Mouse (Mus musculus) limb, embryonic 12.5 days (tissue): ENCODE results near the gene Mrpl16. TPM values are rescaled to one million over a fixed set of nuclear protein-coding genes. Genes with fewer than 3 reads are reported as not detected.
A peak's percentile ranks its signal among the peaks of the same experiment; 100 is the strongest.

Experiments used
- ATAC-seq: fragments of 200-750 bp; cut with Nextera tagmentation; 2 replicates; pipeline ENCODE4 v1.8.0; 2017; ENCODE audit warnings: low read depth, moderate TSS enrichment; ENCODE audit not compliant: insufficient number of reproducible peaks, insufficient read depth, low FRiP score, low TSS enrichment
- H3K27ac ChIP-seq: fragments of 300-500 bp; sonication (generic); 2 replicates; pipeline ENCODE4 v1.5.1; 2016; ENCODE audit warnings: mild to moderate bottlenecking, moderate library complexity
- H3K27me3 ChIP-seq: fragments of 300-500 bp; sonication (generic); 2 replicates; pipeline ENCODE4 v1.6.1; 2016; ENCODE audit warnings: mild to moderate bottlenecking, moderate library complexity
- H3K36me3 ChIP-seq: fragments of 300-500 bp; sonication (generic); 2 replicates; pipeline ENCODE4 v1.6.1; 2016; ENCODE audit warnings: mild to moderate bottlenecking, moderate library complexity
- H3K4me1 ChIP-seq: fragments of 300-500 bp; sonication (generic); replicated peaks from 2 replicates; pipeline ENCODE4 v1.6.1; 2016
- H3K4me2 ChIP-seq: fragments of 300-500 bp; sonication (generic); 2 replicates; pipeline ENCODE4 v1.6.1; 2016; ENCODE audit warnings: mild to moderate bottlenecking, moderate library complexity
- H3K4me3 ChIP-seq: fragments of 300-500 bp; sonication (generic); replicated peaks from 2 replicates; pipeline ENCODE4 v1.5.1; 2016; ENCODE audit warnings: mild to moderate bottlenecking
- H3K9ac ChIP-seq: fragments of 300-500 bp; sonication (generic); replicated peaks from 2 replicates; pipeline ENCODE4 v1.6.1; 2016; ENCODE audit warnings: mild to moderate bottlenecking, moderate library complexity
- H3K9me3 ChIP-seq: fragments of 300-500 bp; sonication (generic); 2 replicates; pipeline ENCODE4 v1.6.1; 2016; ENCODE audit warnings: mild to moderate bottlenecking, moderate library complexity
- whole genome bisulfite sequencing: fragments of 180-500 bp; shearing (Covaris S2); methylation state at CpG from one replicate; pipeline ENCODE4 v1.1.7; 2016; 5-methylcytosine and 5-hydroxymethylcytosine counted together
- polyA plus RNA-seq: library from polyadenylated mRNA; unstranded; fragments of >200 nt; fragmentation: Nextera tagmentation; extraction: Ambion mirVana; gene quantifications from 2 replicates; pipeline ENCODE4 v1.2.1, GENCODE M21; 2016

The Mrpl16 gene
- polyA plus RNA-seq, 1 experiment from 2014 or later, result 45.5 TPM

DNA sequence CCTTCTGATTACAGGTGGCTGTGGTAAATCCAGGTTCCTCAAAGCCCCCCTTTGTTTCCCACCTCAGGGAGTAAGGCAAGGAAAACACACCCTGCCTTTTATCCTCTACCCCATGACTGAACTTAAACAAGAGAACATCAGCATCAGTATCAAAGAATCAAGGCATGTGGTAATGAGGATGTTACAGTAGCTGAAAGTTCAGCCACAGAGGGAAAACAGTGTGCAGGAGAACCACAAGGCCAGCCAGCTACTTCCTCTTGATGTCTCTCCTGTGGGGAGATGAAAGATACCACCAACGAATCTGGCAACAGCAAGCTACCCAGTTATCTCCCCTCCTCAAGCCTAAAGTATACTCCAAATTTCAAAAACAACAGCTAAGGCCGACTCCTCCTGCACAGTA is 37.1 kb downstream of the Mrpl16 start:
- WGBS, result 58% methylated on average over 2 of the region's 2 CpGs

DNA sequence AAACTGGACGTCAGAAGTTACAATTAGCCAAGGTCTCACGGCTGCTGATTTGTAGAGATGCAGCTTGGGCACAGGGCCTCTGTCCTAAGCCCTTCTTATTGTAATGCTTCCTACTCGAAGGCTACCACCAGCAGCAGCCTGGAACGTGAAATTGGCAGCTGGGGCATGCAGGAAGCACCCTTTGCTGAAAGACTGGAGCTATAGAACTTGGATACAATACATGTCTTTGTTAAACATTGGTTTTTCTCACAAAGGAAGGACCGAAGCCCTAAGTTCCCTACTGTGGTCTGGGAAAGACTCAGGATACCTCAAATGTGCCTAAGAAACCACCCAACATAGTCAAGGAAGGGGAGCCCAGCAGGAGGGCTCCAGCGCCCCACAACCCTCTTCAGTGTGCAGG is 37.6 kb downstream of the Mrpl16 start:
- Histone ChIP-seq H3K9ac (no peak overlapping the region), H3K27ac (no peak overlapping the region), H3K27me3 (no peaks in the 10 kb centered on the region), H3K4me3 (no peak overlapping the region), H3K36me3 (no peaks in the 10 kb centered on the region), H3K4me2 (no peak overlapping the region), H3K9me3 (no peaks in the 10 kb centered on the region), H3K4me1 (no peaks in the 10 kb centered on the region)
- WGBS, result 80% methylated on average over 6 of the region's 6 CpGs
- ATAC-seq, result no peak

More for the DNA sequence above, 37.1 kb downstream of the Mrpl16 start:
- Histone ChIP-seq H3K4me2 (no peak overlapping the region), H3K27ac (no peak overlapping the region), H3K4me1 (no peaks in the 10 kb centered on the region), H3K36me3 (no peaks in the 10 kb centered on the region), H3K9me3 (no peaks in the 10 kb centered on the region), H3K27me3 (no peaks in the 10 kb centered on the region), H3K9ac (no peak overlapping the region), H3K4me3 (no peak overlapping the region)
- ATAC-seq, result no peak

DNA sequence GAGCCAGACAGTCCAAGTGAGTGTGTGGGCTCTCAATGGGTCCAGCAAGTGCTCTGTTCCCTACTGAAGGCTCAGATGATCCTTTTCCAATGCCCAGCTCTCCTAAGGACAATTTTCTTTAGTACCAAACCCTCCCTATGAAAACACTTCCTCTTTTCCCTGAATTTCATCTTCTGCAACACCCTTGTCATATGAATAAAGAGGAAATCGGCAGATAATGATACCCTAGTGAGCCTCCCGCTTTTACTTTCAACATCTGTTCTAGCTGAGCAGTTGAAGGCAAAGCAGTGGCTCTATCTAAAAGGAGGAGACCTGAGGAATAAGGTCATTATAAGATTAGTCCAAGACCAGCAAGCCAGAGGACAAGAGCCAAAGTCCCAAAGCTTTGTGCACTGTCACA is 38.3 kb downstream of the Mrpl16 start:
- H3K36me3 ChIP-seq, result no peaks in the 10 kb centered on the region
- no peaks in the 10 kb centered on the region for H3K9me3 ChIP-seq
- no peak for ATAC-seq
- H3K4me2 ChIP-seq, result no peak overlapping the region
- no peak overlapping the region for H3K4me3 ChIP-seq
- H3K27me3 ChIP-seq, result no peaks in the 10 kb centered on the region
- WGBS, result 88% methylated on average over 2 of the region's 2 CpGs
- no peaks in the 10 kb centered on the region for H3K4me1 ChIP-seq
- no peak overlapping the region for H3K27ac ChIP-seq
- no peak overlapping the region for H3K9ac ChIP-seq

DNA sequence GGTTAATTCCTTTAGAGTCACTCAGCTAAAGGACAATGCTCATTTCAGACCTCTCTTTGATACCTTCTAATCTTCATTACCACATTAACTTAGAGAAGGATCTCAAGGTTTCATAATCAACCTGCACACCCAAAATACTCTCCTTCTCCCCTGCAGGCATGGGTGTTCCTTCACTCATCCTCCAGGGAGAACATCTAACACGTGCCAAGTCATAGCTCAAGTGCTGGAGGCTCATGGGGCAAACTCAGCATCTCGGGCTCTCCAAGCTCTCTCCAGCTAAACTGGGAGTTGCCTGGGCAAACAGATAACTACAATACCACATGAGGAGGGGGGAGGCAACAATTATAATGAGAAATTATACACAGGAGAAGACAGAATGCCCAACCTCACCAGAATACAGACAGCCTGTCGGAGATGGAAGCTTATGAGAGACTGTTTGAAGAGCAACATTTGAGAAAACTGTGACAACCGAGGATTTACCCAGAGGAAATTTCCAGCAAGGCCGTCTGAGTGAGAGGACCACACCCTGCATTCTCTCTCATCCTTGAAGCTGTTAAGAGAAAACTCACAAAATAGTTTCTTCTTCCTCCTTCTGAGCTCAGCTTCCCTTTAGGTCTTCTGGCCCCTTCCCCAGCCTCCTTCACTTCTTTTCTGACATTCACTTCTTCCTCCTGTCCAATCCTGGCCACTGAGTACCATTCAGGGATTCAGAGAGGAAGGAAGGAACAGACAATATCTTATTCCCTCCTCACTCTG is 40.0 kb downstream of the Mrpl16 start:
- no peak overlapping the region for H3K4me3 ChIP-seq
- no peak overlapping the region for H3K9ac ChIP-seq
- H3K9me3 ChIP-seq, result no peaks in the 10 kb centered on the region
- no peaks in the 10 kb centered on the region for H3K4me1 ChIP-seq
- H3K36me3 ChIP-seq, result no peaks in the 10 kb centered on the region
- no peak overlapping the region for H3K4me2 ChIP-seq
- 82% methylated on average over 5 of the region's 5 CpGs for WGBS
- peaks cover 13% of the 10 kb centered on the region for H3K27me3 ChIP-seq
- ATAC-seq, result no peak
- no peak overlapping the region for H3K27ac ChIP-seq

DNA sequence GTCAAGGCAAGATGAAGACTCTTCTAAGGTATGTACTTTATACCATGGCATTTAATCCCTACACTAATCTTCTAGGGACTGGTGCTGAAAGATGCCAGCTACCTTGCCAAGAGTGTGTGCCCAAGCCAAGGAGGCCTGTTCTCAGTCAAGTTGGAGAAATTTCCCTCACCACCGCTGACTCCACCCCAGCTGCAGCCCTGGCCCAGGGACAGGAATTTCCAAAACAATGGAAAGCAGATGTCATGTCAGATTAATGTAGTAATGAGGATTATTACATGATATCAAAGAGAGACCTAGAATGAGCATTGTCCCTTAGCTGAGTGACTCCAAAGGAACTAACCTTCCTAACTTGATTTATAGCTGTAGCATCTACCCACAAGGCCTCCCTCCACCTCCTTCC is 40.7 kb downstream of the Mrpl16 start:
- no peak overlapping the region for H3K4me3 ChIP-seq
- H3K4me1 ChIP-seq, result no peaks in the 10 kb centered on the region
- no peak overlapping the region for H3K27ac ChIP-seq
- no peak overlapping the region for H3K9ac ChIP-seq
- peaks cover 18% of the 10 kb centered on the region for H3K27me3 ChIP-seq
- H3K4me2 ChIP-seq, result no peak overlapping the region
- no peak for ATAC-seq
- 82% methylated on average over 1 of the region's 1 CpGs for WGBS
- H3K9me3 ChIP-seq, result no peaks in the 10 kb centered on the region
- no peaks in the 10 kb centered on the region for H3K36me3 ChIP-seq

DNA sequence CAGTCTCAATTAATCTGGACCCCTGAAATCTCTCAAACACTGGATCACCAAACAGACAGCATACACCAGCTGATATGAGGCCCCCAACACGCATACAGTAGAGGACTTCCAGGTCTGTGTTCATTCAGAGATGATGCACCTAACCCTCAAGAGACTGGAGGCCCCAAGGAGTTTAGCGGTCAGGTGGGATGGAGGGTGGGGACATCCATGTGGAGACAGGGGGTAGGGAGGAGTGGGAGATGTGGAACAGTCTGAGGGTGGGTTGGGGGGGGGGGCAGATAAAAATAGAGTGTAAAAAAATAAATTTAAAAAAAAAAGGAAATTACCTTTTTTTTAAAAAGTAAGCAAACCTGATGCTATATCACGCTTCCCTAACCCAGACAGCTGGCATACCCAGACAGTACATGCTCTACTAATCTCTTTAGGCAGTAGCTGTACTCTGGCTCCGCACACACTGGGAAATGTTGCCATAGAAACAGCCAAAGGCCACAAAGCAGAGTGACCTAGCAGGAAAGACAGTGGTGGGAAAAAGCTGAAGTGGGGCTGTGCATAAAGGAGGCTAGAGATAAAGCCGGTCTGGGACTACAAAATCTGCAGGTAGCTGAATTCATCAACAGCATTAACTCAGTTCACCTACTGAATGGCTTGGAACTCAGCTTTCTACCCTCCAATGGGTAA is 41.6 kb downstream of the Mrpl16 start:
- 76% methylated on average over 5 of the region's 5 CpGs for WGBS

DNA sequence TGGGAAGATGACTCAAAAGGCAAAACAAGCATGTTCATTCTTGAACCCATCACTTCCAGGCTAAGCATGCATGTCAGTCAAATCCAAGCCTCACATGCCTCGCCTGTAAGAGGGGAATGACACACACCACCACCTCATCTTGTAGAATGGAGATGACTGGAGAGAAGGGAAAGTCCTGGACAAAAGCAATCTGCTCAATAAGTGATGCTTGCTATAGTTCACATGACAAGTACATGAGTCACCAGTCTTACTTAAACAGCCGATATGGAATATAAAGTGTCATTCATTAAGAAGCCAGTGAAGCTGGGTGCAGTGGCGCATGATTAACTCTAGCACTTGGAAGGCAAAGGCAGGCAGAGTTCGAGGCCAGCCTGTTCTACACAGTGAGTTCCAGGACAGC is 42.9 kb downstream of the Mrpl16 start:
- Histone ChIP-seq H3K27ac (no peak overlapping the region), H3K4me1 (peaks cover 3% of the 10 kb centered on the region; the same call in 1 of the 2 replicates), H3K27me3 (peaks cover 40% of the 10 kb centered on the region), H3K4me3 (no peak overlapping the region), H3K4me2 (no peak overlapping the region), H3K9ac (no peak overlapping the region), H3K9me3 (no peaks in the 10 kb centered on the region), H3K36me3 (no peaks in the 10 kb centered on the region)
- 82% methylated on average over 4 of the region's 4 CpGs for WGBS
- ATAC-seq, result no peak

More for the DNA sequence above, 41.6 kb downstream of the Mrpl16 start:
- H3K4me3 ChIP-seq, result no peak overlapping the region
- H3K27me3 ChIP-seq, result peaks cover 27% of the 10 kb centered on the region
- H3K9ac ChIP-seq, result no peak overlapping the region
- H3K4me2 ChIP-seq, result no peak overlapping the region
- H3K9me3 ChIP-seq, result no peaks in the 10 kb centered on the region
- H3K4me1 ChIP-seq, result no peaks in the 10 kb centered on the region
- no peak for ATAC-seq
- no peaks in the 10 kb centered on the region for H3K36me3 ChIP-seq
- no peak overlapping the region for H3K27ac ChIP-seq

DNA sequence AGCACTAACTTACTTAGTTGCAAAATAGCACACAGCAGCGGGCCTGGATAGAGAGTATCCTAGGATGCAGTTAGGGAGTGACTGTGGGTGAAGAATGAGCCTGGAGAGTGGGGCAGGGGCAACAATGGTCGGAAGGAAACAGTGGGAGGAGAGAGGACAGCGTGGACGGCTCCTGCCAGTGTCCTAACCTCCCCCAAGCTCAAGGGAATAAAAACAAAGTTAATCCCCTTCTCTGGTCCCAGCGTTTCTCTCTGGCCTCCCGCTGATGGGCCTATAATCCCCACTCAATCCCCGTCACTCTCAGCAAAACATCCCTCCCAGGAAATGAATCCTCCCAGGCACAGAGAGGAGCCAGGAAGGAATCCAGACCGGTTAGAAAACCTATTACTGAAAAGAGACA is 43.5 kb downstream of the Mrpl16 start:
- H3K4me2 ChIP-seq, result no peak overlapping the region
- H3K4me3 ChIP-seq, result no peak overlapping the region
- no peaks in the 10 kb centered on the region for H3K9me3 ChIP-seq
- H3K4me1 ChIP-seq, result peaks cover 5% of the 10 kb centered on the region; the same call in 1 of the 2 replicates
- ATAC-seq, result no peak
- peaks cover 45% of the 10 kb centered on the region for H3K27me3 ChIP-seq
- H3K9ac ChIP-seq, result no peak overlapping the region
- 17% methylated on average over 8 of the region's 8 CpGs for WGBS
- H3K36me3 ChIP-seq, result no peaks in the 10 kb centered on the region
- 0 out of 2 replicates have a peak overlapping the region, but pooled peaks have one; percentile 4 for H3K27ac ChIP-seq

DNA sequence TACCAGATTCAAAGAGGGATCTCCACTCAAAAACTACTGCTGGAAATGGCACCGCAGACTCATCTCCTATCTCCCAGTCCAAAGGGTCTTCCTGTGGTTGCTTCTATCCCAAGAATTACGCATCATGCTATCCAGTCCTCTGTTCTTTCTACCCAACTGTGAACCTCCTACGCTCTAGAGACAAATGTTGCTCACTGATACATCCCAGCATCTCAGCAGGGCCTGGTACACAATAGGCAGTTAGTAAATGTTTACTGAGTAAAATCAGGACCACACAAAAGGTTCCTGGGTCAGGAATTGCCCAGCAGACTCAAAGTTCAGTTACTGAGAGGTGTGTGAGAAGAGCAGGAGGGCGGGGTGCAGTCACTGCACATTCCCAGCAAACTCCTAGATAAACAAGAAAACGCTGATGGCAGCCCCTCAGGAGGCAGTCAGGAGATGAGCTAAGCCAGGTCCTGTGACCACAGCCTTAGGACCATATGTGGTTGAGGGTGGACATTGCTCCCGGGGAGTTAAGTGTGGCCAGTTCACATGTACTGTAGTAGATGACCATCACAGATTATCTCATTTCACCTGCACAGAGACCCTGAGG is 44.6 kb downstream of the Mrpl16 start:
- H3K9ac ChIP-seq, result no peak overlapping the region
- H3K36me3 ChIP-seq, result no peaks in the 10 kb centered on the region
- H3K4me2 ChIP-seq, result no peak overlapping the region
- ATAC-seq, result no peak
- no peak overlapping the region for H3K4me3 ChIP-seq
- peaks cover 12% of the 10 kb centered on the region for H3K4me1 ChIP-seq
- H3K27ac ChIP-seq, result no peak overlapping the region
- 81% methylated on average over 6 of the region's 6 CpGs for WGBS
- H3K27me3 ChIP-seq, result peaks cover 57% of the 10 kb centered on the region
- H3K9me3 ChIP-seq, result no peaks in the 10 kb centered on the region

DNA sequence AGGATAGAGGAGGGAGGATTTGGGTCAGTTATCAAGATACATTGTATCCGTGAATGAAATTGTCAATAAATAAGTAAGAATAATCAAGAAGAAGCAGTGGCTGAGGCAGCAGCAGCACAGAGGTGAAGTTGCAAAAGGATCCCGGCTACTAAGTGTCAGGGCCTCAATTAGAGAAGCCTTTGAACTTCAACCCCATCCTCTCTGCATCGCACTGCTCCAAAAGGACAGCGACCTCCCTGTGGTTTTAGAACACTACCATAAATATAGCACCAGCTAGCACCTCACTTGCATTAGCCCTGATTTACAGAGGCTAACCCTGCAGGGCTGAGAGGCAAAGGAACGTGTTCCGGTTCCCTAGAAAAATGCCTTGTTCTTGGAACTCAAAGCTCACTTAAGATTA is 46.5 kb downstream of the Mrpl16 start:
- Histone ChIP-seq H3K36me3 (no peaks in the 10 kb centered on the region), H3K9me3 (no peaks in the 10 kb centered on the region), H3K9ac (no peak overlapping the region), H3K27me3 (peaks cover 62% of the 10 kb centered on the region), H3K4me1 (peaks cover 12% of the 10 kb centered on the region), H3K27ac (no peak overlapping the region), H3K4me2 (no peak overlapping the region), H3K4me3 (no peak overlapping the region)
- no peak for ATAC-seq
- WGBS, result 16% methylated on average over 6 of the region's 6 CpGs

DNA sequence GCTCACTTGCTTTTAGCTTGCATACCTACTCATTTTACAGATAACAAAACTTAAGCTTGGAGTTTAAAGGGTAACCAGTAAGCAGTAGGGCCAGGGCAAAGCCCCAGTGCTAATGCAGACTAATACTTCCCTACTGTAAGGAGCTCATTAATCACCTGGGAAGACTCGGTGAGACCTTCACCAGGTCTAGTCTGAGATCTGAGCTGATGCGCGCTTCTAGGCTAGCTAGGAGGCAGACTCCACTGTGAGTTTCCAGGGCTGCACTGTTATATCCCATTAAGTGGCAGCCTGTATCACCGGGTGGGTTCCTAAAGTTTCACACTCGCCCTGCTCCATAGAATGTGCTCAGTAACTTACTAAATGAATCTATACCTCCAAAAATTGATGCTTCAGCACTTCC is 47.4 kb downstream of the Mrpl16 start:
- H3K27ac ChIP-seq, result no peak overlapping the region
- H3K27me3 ChIP-seq, result peaks cover 62% of the 10 kb centered on the region
- peak overlapping the region; percentile 96 for H3K4me2 ChIP-seq
- H3K4me3 ChIP-seq, result peak overlapping the region; percentile 67
- peaks cover 12% of the 10 kb centered on the region for H3K4me1 ChIP-seq
- no peak overlapping the region for H3K9ac ChIP-seq
- no peaks in the 10 kb centered on the region for H3K36me3 ChIP-seq
- WGBS, result 5% methylated on average over 5 of the region's 5 CpGs
- no peak for ATAC-seq
- H3K9me3 ChIP-seq, result no peaks in the 10 kb centered on the region
